Mouse (Mus musculus) megakaryocyte, embryonic 14.5 days (primary cell): ENCODE measurements around the gene Gnat1.

Experiments
- FLI1 ChIP-seq: IDR thresholded peaks from 2 replicates; pipeline ENCODE4 v1.6.1; 2012; ENCODE audit warnings: low read length, inconsistent platforms, mixed read lengths
- GATA1 ChIP-seq: IDR thresholded peaks from 3 replicates; pipeline ENCODE4 v1.6.1; 2012; ENCODE audit warnings: mixed read lengths, low read length, inconsistent platforms, borderline replicate concordance

DNA sequence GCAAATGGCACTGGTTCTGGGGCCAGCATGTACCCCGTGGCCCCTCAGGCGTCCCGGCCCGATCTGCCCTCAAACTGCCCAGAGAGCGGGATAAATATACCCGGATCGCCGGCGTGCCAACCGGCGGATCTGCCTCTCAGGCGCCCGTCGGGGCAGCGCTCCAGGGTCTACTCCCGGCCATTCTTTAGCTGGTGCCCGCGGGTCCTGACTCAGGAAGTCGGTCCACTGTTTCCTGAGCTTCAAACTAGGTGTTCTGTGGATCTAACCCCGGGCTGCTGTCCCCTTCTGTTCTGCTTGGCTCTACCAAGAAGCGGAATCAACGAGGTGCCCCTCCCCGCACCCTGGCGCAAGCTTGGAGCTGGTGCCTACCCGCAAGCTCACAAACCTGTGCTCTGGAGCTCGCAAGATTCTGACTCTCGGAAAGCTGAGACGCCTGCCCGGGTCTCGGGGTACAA lies 12.7 kb downstream of the Gnat1 start:
- TF ChIP-seq GATA1 (no peak), FLI1 (no peak)
